Mouse (Mus musculus): Measurements from ENCODE around the gene Proca1. TPM values are rescaled to one million over a fixed set of nuclear protein-coding genes. Genes with fewer than 3 reads are reported as not detected.

The Proca1 gene
- polyA plus RNA-seq, 1 experiment from 2014 or later: 2.3 TPM

- H3K9me3 ChIP-seq (replicated peaks; ENCODE audit: control insufficient read depth, low read length, poor library complexity, severe bottlenecking): no peaks in the 10 kb centered on the region
- no peaks in the 10 kb centered on the region for H3K27me3 ChIP-seq (ENCODE audit: control insufficient read depth, insufficient read depth, low read depth, low read length)
- WGBS: 3% methylated on average over 10 of the region's 10 CpGs
- peak overlapping the region; percentile 64 for H3K4me3 ChIP-seq (ENCODE audit: low read depth, low read length)
- H3K4me1 ChIP-seq (ENCODE audit: control insufficient read depth, insufficient read depth, low read length): peaks cover 30% of the 10 kb centered on the region
- no peak overlapping the region; the same call in 1 of the 2 replicates for H3K27ac ChIP-seq (ENCODE audit: low read length)
- H3K36me3 ChIP-seq (ENCODE audit: control insufficient read depth, insufficient read depth, low read length): peaks cover 13% of the 10 kb centered on the region
- peak overlapping the region; percentile 7; the same call in 1 of the 2 replicates for H3K9ac ChIP-seq (ENCODE audit: low read depth, low read length)
- peak overlapping the region; percentile 74 for H3K4me2 ChIP-seq (ENCODE audit: low read length)
- no peak for ATAC-seq
These were observed 15.8 kb upstream of the Proca1 start for GRCm38 (mm10) chr11:78177437-78177836.

GRCm38 (mm10) chr11:78177903-78178858 lies 15.0 kb upstream of the Proca1 start:
- no peaks in the 10 kb centered on the region for H3K9me3 ChIP-seq (replicated peaks; ENCODE audit: control insufficient read depth, low read length, poor library complexity, severe bottlenecking)
- under 1% methylated on average over 56 of the region's 84 CpGs for WGBS
- peak overlapping the region; percentile 74 for H3K4me2 ChIP-seq (ENCODE audit: low read length)
- ATAC-seq: peak; percentile 90
- no peaks in the 10 kb centered on the region for H3K27me3 ChIP-seq (ENCODE audit: control insufficient read depth, insufficient read depth, low read depth, low read length)
- H3K36me3 ChIP-seq (ENCODE audit: control insufficient read depth, insufficient read depth, low read length): peaks cover 13% of the 10 kb centered on the region
- H3K4me3 ChIP-seq (ENCODE audit: low read depth, low read length): peak overlapping the region; percentile 35
- H3K27ac ChIP-seq (ENCODE audit: low read length): peak overlapping the region; percentile 76
- peaks cover 30% of the 10 kb centered on the region for H3K4me1 ChIP-seq (ENCODE audit: control insufficient read depth, insufficient read depth, low read length)
- H3K9ac ChIP-seq (ENCODE audit: low read depth, low read length): peak overlapping the region; percentile 54

- Histone ChIP-seq H3K27ac (ENCODE audit: low read length) (peak overlapping the region; percentile 76), H3K9ac (ENCODE audit: low read depth, low read length) (peak overlapping the region; percentile 54), H3K4me1 (ENCODE audit: control insufficient read depth, insufficient read depth, low read length) (peaks cover 32% of the 10 kb centered on the region), H3K27me3 (ENCODE audit: control insufficient read depth, insufficient read depth, low read depth, low read length) (no peaks in the 10 kb centered on the region), H3K4me3 (ENCODE audit: low read depth, low read length) (peak overlapping the region; percentile 35), H3K4me2 (ENCODE audit: low read length) (peak overlapping the region; percentile 74), H3K9me3 (replicated peaks; ENCODE audit: control insufficient read depth, low read length, poor library complexity, severe bottlenecking) (no peaks in the 10 kb centered on the region), H3K36me3 (ENCODE audit: control insufficient read depth, insufficient read depth, low read length) (peaks cover 13% of the 10 kb centered on the region)
- no peak for ATAC-seq
- 3% methylated on average over 29 of the region's 29 CpGs for WGBS
These were observed 14.2 kb upstream of the Proca1 start for GRCm38 (mm10) chr11:78178859-78179437.

GRCm38 (mm10) chr11:78179438-78179999 lies 13.7 kb upstream of the Proca1 start:
- no peak overlapping the region for H3K9ac ChIP-seq (ENCODE audit: low read depth, low read length)
- 35% methylated on average over 8 of the region's 8 CpGs for WGBS
- H3K36me3 ChIP-seq (ENCODE audit: control insufficient read depth, insufficient read depth, low read length): peaks cover 13% of the 10 kb centered on the region
- no peaks in the 10 kb centered on the region for H3K9me3 ChIP-seq (replicated peaks; ENCODE audit: control insufficient read depth, low read length, poor library complexity, severe bottlenecking)
- no peak overlapping the region for H3K27ac ChIP-seq (ENCODE audit: low read length)
- no peak for ATAC-seq
- peak overlapping the region; percentile 74 for H3K4me2 ChIP-seq (ENCODE audit: low read length)
- H3K4me3 ChIP-seq (ENCODE audit: low read depth, low read length): peak overlapping the region; percentile 35
- peaks cover 35% of the 10 kb centered on the region for H3K4me1 ChIP-seq (ENCODE audit: control insufficient read depth, insufficient read depth, low read length)
- H3K27me3 ChIP-seq (ENCODE audit: control insufficient read depth, insufficient read depth, low read depth, low read length): no peaks in the 10 kb centered on the region

- WGBS: 85% methylated on average over 6 of the region's 6 CpGs
- Histone ChIP-seq H3K9me3 (replicated peaks; ENCODE audit: control insufficient read depth, low read length, poor library complexity, severe bottlenecking) (no peaks in the 10 kb centered on the region), H3K27me3 (ENCODE audit: control insufficient read depth, insufficient read depth, low read depth, low read length) (no peaks in the 10 kb centered on the region), H3K4me2 (ENCODE audit: low read length) (no peak overlapping the region; the same call in 1 of the 2 replicates), H3K4me1 (ENCODE audit: control insufficient read depth, insufficient read depth, low read length) (peaks cover 35% of the 10 kb centered on the region), H3K27ac (ENCODE audit: low read length) (no peak overlapping the region), H3K9ac (ENCODE audit: low read depth, low read length) (no peak overlapping the region), H3K4me3 (ENCODE audit: low read depth, low read length) (no peak overlapping the region), H3K36me3 (ENCODE audit: control insufficient read depth, insufficient read depth, low read length) (peaks cover 13% of the 10 kb centered on the region)
- no peak for ATAC-seq
These were observed 13.0 kb upstream of the Proca1 start for GRCm38 (mm10) chr11:78180081-78180761.

- Histone ChIP-seq H3K27ac (ENCODE audit: low read length) (no peak overlapping the region), H3K27me3 (ENCODE audit: control insufficient read depth, insufficient read depth, low read depth, low read length) (no peaks in the 10 kb centered on the region), H3K9ac (ENCODE audit: low read depth, low read length) (peak overlapping the region; percentile 84; the same call in 1 of the 2 replicates), H3K9me3 (replicated peaks; ENCODE audit: control insufficient read depth, low read length, poor library complexity, severe bottlenecking) (no peaks in the 10 kb centered on the region), H3K36me3 (ENCODE audit: control insufficient read depth, insufficient read depth, low read length) (peaks cover 13% of the 10 kb centered on the region), H3K4me2 (ENCODE audit: low read length) (peak overlapping the region; percentile 73), H3K4me1 (ENCODE audit: control insufficient read depth, insufficient read depth, low read length) (peaks cover 32% of the 10 kb centered on the region), H3K4me3 (ENCODE audit: low read depth, low read length) (peak overlapping the region; percentile 67)
- 53% methylated on average over 2 of the region's 2 CpGs for WGBS
- no peak for ATAC-seq
These were observed 11.3 kb upstream of the Proca1 start for GRCm38 (mm10) chr11:78181830-78182357.

- Histone ChIP-seq H3K27me3 (ENCODE audit: control insufficient read depth, insufficient read depth, low read depth, low read length) (no peaks in the 10 kb centered on the region), H3K4me1 (ENCODE audit: control insufficient read depth, insufficient read depth, low read length) (peaks cover 27% of the 10 kb centered on the region), H3K27ac (ENCODE audit: low read length) (no peak overlapping the region; the same call in 1 of the 2 replicates), H3K9ac (ENCODE audit: low read depth, low read length) (peak overlapping the region; percentile 84), H3K36me3 (ENCODE audit: control insufficient read depth, insufficient read depth, low read length) (peaks cover 13% of the 10 kb centered on the region), H3K4me2 (ENCODE audit: low read length) (peak overlapping the region; percentile 73), H3K9me3 (replicated peaks; ENCODE audit: control insufficient read depth, low read length, poor library complexity, severe bottlenecking) (no peaks in the 10 kb centered on the region), H3K4me3 (ENCODE audit: low read depth, low read length) (peak overlapping the region; percentile 67)
- 7% methylated on average over 7 of the region's 7 CpGs for WGBS
- ATAC-seq: no peak
These were observed 10.7 kb upstream of the Proca1 start for GRCm38 (mm10) chr11:78182450-78182849.
